Mouse (Mus musculus): Measurements from ENCODE around the gene Ube2d1. TPM values are rescaled to one million over a fixed set of nuclear protein-coding genes. Genes with fewer than 3 reads are reported as not detected.

Ube2d1 gene
- total RNA-seq, 2 experiments from 2014 or later: 49.9 to 51.8 TPM

DNA sequence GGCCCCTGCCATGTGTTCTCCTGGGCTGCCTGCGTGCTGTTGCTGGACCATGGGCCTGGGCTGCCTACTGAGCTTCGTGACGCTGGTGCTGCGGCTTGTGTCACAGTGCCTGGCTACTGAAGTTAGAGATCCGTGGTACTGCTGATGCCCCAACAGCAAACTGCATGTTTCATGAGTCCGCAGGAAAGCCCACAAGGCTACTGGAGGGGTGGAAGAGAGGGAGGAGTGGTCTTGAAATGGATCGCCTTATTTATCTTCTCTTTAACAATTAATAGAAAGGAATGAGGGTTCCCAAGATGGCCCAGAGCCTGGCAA is 46.9 kb downstream of the Ube2d1 start, which contains the start of gene Tfam:
Gene Tfam (minus strand): TSS at position 41 of the 315 bp plus-strand sequence.
- intact Hi-C loops (cut with DNase I): loop anchor here (2.0 to 5.0 kb wide), 2 partner anchors 45 to 64 kb away; no protein-coding TSS in a partner anchor
- DNase-seq (ENCODE audit: low spot score in 2 of 2): no peak

DNA sequence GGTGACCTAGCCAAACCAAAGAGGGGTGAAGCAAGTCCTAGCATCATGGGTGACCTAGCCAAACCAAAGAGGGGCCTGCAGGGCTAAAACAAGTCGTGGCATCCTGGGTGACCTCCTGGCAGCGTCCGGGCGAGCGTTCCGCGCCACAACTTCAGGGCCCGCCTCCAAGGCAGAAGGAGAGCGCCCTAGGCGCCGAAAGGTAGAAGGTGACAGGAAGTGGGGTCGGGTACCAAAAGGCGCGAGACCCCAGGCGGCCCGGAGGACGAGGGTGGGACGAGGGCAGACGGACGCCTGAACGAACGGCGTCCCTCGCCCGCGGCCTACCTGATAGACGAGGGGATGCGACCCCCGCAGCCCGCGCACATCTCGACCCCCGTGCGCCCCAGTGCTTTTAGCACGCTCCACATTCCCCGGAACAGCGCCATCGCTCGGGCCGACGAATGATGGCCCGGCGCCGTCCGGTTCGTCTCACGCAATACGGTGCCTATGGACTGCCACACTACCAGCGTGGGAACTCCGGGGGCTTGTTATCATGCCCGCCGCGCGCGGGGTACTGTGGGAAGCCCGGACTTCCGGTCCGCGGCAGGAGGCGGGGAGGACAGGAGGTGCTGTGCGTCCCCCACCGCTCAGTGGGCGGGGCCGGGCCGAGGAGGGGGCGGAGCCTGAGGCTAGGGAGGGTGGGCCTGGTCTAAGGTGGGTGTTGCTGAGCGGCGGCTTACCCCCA is 47.4 kb downstream of the Ube2d1 start:
- intact Hi-C loops (cut with DNase I): loop anchor here (2.0 to 5.0 kb wide), 2 partner anchors 45 to 65 kb away; no protein-coding TSS in a partner anchor
- DNase-seq (ENCODE audit: low spot score in 2 of 2): peak; percentile 93 to 97

DNA sequence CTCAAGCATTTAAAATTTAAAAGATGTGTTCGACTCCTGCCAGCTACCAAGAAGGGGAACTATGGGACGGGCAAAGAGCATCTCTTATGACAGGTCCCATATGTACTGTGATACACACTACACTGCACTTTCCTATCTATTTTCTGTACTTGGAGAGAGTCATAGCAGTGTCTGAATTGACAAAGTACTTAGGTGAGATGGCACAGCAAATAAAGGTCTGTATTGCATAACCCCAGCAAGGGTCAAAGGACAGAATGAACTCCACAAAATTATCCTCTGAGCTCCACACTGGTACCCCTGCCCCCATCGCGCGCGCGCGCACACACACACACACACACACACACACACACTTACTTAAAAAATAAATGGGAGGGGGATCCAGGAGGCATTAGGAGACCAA is 51.0 kb downstream of the Ube2d1 start:
- intact Hi-C loops (cut with DNase I): no loop called here
- DNase-seq (ENCODE audit: low spot score in 2 of 2): no peak

DNA sequence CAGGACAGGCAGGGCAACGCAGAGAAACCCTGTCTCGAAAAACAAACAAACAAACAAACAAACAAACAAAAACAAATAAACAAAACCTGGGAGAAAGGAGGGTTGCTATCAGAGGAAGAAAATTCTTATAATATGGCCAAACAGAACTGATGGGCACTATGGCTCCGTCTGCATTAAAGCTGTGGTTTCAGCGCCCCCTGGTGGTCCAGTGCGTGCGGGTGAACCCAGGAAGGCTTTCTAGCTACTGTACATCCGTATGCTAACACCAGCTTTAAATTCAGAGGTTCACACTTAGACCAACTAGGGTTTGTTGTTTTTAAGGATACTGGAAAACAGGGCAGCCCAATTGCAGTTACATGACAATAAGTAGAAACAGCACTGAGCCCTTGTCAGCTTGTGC is 59.2 kb downstream of the Ube2d1 start:
- peak; percentile 63 to 77 for DNase-seq (ENCODE audit: low spot score in 2 of 2)
- intact Hi-C loops (cut with DNase I): loop anchor here (10.0 kb wide), 1 partner anchor 661 kb away; no protein-coding TSS in a partner anchor

DNA sequence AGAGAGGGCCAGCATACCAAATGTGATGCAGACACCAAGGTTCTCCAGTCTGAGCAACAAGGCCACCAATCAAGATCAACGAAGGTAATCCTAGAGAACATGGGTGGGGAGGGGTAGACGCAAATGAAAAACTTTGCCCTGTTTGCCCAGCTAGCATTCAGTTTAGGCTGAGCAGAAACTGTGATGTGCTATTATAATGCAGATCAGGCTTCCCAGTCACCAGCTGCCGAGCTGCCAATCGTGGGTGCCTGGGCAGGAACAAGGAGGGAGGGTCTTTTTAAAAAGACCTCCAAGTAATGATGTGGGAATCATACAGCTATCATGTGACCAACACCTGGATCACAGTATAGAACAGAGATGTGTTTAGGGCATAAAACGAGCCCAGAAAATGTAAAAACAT is 62.0 kb downstream of the Ube2d1 start:
- intact Hi-C loops (cut with DNase I): loop anchor here (10.0 kb wide), 1 partner anchor 658 kb away; no protein-coding TSS in a partner anchor
- DNase-seq (ENCODE audit: low spot score in 2 of 2): no peak

DNA sequence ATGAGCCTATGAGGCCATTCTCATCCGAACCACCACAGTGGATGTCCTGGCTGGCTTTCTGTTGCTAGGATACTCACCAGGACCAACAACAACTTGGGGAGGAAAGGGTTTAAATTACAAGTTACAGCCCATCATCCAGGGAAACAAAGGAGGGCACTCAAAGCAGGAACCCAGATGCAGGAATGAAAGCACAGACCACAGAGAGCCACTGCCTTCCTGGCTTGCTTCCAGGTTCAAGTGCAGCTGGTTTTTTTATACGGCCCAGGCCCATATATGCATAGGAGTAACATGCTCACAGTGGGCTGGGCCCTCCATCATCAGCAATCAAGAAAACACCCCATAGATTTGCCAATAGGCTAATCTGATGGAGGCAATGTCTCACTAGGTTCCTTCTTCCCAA is 62.4 kb downstream of the Ube2d1 start:
- DNase-seq (ENCODE audit: low spot score in 2 of 2): no peak
- intact Hi-C loops (cut with DNase I): loop anchor here (10.0 kb wide), 1 partner anchor 658 kb away; no protein-coding TSS in a partner anchor

DNA sequence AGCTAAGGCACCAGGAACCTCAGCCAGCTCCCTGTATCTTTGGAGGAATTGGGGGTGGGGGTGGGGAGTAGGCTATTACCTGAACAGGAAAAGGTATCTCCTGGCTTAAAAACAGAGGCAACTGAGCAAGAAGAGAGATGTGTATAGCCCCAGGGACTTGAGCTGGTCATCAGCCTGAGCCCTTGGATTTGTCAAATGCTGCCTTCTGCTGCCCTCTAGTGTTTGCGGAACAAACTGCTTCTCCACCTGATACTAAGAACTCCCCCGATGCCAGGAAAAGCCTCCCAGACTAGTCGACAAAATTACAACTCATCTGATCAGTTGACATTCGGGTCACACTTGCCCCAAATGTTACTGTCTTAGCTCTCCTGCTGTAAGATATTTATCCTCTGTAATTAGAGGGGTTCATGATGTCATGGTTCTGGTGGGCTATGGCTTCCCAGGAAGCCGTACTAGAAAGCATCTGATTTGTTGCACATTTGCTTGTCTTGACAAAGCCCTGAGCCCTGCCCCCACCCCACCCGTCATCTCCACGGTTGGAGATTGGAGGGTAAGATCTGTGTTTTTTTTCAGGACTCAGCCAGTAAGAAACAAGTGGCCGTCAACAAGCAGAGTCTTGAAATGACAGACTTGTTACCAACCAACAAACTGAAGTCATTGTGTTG is 66.7 kb downstream of the Ube2d1 start:
- peak; percentile 65 to 81 for DNase-seq (ENCODE audit: low spot score in 2 of 2)
- intact Hi-C loops (cut with DNase I): loop anchor here (5.0 to 10.0 kb wide), 3 partner anchors 224 to 404 kb away; no protein-coding TSS in a partner anchor

DNA sequence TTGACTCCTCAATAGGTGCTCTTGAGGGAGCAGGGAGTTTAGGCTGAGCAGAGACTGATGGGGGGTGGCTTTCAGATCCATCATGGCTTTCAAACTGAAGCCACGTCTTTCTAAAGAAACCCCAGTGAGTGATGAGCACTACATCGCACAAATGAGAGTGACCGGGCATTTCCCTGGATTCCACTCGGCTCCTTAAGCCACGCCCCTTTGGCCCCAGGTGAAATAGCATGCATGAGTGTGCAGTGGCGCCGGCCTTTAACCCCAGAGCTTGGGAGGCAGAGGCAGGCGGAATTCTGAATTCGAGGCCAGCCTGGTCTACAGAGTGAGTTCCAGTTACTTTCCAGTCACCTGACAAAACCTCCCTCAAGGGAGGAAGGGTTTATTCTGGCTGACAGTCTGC is 69.1 kb downstream of the Ube2d1 start:
- intact Hi-C loops (cut with DNase I): loop anchor here (5.0 to 10.0 kb wide), 3 partner anchors 221 to 401 kb away; no protein-coding TSS in a partner anchor

More for the DNA sequence above, 69.1 kb downstream of the Ube2d1 start:
- DNase-seq (ENCODE audit: low spot score in 2 of 2): no peak

Other genes starting within 250 kb of the Ube2d1 start
- 1 to 10 TPM; 4.2 to 5.6 TPM for gene Bicc1, start 125.6 kb downstream of the Ube2d1 start, total RNA-seq (2021)
- gene Tfam, start 47.0 kb downstream of the Ube2d1 start, total RNA-seq (2021): 10 to 100 TPM; 31.4 to 32.9 TPM
- gene Cisd1, start 59.7 kb upstream of the Ube2d1 start, total RNA-seq (2021): 100 to 1,000 TPM; 120 to 139 TPM
- 10 to 100 TPM; 29.7 to 30.3 TPM for gene Ipmk, start 62.5 kb upstream of the Ube2d1 start, total RNA-seq (2021)